Mouse (Mus musculus): Measurements from ENCODE around the gene Gtf2a1l. TPM values are rescaled to one million over a fixed set of nuclear protein-coding genes. Genes with fewer than 3 reads are reported as not detected.
A peak's percentile ranks its signal among the peaks of the same experiment; 100 is the strongest.

The Gtf2a1l gene
- total RNA-seq, 2 experiments from 2014 or later: not detected

DNA sequence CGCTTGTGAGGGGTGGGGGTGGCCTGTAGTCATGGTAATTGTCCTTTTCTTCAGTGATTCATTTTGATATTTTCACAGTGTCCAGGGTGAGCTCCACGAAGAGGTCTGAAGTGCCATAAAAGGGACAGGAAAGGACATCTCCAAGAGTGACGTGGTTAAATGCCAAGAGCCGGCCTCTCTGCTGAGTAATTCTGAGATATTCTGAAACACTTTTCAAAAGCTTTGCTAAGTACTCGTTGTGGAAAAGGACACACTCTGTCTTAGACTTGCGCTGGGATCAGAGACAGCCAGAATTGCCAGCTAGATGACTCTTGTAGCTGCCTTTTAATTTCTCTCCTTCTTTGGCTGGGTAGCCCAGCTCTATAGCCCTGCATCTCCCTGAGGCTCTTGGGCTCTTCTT, 9.9 kb upstream of the Gtf2a1l start:
- DNase-seq: no peak

- no peak for DNase-seq
Observed at GRCm38 (mm10) chr17:88666076-88666475, 2.4 kb upstream of the Gtf2a1l start.

GRCm38 (mm10) chr17:88669921-88670320, 1.5 kb downstream of the Gtf2a1l start:
- DNase-seq: no peak

DNA sequence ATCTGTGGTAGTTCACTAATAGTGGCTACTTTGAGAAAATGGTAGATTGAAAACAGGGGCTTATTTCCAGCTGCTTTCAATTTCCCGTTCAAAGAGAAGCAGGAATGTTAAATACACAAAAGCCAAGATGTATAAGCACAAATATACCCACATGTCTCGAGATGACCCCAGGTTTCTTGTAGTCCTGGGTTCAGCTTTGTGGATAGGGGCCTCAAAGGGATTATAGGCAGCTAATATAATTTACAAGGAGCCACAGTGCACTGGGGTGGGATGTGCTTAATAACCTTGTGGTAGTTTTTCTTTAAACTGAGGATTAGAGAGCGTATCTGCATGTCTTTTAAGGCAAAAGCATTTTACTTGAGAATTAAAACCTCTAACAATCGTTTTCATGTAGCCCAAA, 2.3 kb downstream of the Gtf2a1l start:
- DNase-seq: no peak

DNA sequence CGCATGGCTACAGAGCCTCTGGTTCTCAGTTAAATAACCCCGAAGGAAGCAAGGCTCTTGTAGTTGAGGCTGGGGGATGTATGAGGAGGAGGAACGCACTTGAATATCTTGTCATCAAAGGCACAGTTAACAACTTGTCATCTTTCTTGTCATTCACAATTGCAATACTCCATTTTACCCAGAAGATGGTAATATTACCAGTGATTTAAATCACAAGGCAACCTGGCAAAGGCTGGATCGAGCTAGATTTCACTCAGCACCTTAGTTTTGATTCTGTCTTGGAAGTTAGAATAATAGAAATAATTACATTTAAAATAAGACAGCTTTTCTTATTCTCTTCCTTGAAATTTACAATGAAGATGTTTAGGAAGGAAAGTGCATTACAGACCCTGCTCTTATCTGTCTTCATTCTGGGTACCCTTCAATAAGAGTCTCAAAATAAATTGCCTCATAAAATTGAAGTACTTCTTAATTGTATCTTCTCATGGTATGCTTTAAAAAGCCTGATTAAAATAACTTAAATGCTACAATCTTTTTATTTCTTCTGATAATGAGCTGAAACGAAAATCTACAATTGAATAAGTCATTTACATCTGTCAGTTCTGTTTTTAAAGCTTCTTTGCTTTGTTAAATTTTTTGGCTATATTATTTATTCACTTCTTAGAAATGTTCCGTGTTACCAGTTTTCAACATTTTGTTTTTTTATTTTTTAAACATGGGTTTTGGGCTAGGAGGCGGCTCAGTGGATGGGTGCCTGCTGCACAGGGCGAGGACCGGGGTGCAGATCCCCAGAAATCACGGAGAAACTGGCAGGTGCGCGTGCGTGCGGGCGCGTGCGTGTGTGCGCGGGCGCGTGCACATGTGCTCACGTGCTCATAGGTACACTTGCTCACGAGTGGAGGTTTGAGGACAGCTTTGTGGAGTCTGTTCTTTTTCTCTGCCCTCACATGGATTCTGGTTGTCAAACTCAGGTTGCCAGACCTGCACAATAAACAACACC, 7.2 kb downstream of the Gtf2a1l start:
- DNase-seq: no peak

GRCm38 (mm10) chr17:88688226-88688625, 19.8 kb downstream of the Gtf2a1l start:
- DNase-seq: no peak

DNA sequence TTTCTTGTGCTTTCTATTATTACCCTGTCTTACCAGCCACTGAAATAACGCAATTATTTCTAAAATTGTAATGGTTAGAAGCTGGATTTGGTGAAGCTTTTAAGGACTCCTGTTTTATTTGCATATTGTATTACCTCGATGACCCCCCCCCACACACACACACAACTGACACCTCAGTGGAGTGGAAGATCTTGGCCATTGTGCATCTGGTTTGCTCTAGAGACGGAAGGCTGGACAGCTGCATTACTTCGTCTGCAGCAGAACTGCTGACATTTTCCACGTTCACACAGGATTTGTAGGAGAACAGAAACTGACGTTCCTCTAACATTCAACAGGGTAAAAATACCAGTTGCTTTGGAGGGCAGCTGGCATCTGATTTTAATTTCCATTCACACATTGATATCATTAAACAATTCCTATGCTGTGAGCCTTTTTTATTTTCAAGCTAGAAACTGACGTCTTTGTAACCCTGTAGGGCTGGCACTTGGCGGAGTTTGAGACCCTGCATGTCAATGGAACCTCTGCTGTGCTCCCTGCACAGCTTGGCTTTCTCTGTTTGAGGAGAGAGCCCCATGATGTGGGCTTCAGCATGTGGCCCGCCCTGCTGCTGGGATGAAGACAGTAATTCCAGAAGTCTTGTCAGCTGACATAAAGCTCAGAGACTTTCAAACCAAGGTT, 28.3 kb downstream of the Gtf2a1l start:
- no peak for DNase-seq

DNA sequence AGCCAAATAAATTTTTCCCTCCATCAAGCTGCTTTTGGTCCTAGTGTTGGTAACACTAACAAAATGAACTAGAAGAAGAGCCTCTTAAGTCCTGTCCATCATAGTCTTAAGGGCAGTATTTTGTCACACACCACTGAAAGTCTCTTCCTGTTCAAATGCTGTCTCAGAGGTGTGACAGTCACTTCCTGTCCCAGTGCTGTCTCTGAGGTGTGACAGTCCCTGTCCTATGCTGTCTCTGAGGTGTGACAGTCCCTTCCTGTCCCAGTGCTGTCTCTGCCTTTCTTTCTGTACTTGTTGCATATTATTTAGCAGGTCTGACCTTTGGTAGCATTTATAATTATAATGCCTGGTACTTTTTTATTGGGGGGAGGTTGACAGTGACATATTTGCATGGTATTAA, 32.4 kb downstream of the Gtf2a1l start:
- DNase-seq: no peak

GRCm38 (mm10) chr17:88702345-88702744, 33.9 kb downstream of the Gtf2a1l start:
- DNase-seq: no peak

DNA sequence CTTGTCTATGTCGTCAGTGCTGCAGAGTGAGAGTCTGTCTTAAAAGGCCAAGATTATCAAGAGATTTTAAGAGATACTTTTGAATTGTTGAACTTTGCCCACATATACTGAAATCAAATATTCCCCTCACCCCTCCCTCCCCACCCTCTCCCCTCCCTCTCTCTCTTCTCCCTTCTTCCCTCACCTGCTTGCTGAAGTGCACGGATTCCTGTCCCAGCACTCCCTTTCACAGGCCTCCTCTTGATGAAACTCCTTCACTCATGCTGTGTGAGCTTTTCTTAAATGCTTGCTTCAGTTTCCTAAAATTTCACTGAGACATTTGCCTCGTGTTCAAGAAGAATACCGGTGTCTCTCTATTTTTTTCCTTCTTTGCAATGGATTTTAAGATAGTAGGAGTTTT, 34.7 kb downstream of the Gtf2a1l start:
- no peak for DNase-seq

DNA sequence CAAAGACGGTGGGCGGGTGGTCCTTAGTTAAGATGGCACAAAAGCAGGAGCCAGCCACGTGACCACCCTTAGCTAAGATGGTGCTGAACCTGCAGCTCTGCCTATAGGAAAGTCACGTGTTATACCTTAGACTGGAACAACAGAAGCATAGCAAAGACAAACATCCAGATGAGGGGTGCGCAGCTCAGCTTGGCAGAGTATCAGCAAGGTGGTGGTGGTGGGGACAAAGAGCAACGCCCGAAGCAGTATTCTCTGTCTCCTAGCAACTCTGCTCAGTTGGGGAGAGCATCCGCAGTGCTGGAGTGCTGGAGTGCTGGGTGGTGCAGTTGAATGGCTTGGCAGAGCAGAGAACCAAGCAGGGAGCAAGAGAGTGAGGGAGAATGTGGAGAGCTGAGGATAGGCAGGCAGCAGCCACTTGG, 37.8 kb downstream of the Gtf2a1l start:
- DNase-seq: no peak

- DNase-seq: no peak
Observed at GRCm38 (mm10) chr17:88749646-88750045, 81.2 kb downstream of the Gtf2a1l start.

DNA sequence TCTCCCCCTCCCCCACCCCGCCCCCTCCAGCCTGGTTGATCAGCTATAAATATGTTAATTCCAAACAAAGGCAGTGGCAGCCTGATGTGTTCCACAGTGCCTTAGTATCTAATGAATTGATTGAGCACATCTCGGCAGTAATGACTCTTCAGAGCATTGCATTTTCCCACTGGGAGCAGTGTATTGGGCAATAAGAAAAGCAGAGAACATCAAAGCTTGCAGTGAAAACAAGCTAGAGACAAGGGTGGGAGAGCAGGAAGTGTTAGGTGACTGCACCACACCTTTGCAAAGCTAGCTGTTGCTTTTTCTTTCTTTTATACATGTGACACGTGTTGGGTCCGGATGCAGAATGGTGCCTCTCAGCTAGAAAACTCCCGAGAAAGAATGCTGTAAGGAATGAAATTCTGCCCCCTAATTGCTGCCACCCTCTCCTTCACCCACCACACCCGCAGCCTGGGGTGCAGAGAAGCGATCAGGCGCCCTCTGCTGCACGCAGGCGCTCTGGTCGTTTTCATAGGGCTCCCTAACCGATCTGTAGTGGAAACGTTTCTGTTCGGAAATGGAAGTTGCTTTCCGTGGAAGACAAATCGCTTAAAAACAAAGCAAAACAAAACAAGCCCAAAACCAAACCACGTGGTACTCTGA, 84.5 kb downstream of the Gtf2a1l start:
- peak; percentile 39 to 47 for DNase-seq

GRCm38 (mm10) chr17:88753472-88753857, 85.0 kb downstream of the Gtf2a1l start:
- DNase-seq: no peak

GRCm38 (mm10) chr17:88755776-88756175, 87.3 kb downstream of the Gtf2a1l start:
- no peak for DNase-seq

DNA sequence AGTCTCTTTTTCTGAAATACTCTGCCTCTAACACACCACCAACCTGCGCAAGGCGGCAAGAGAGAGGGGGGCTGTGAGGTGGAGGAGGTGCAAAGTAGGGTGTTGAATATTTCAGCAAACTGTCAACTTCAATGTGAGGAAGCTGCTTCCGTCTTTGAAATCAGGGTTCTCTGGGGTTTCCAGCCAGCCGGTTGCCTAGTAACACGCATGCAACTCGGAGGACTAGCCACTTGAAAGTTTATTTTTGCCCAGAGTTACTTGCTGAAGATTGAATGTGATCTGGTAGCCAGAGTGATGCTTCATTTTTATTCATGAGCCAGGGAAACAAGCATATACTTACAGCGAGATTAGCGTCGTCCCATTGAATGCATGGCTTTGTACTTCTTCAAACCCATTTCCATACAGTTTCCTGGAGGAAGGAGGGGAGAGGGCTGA, 89.6 kb downstream of the Gtf2a1l start:
- peak; percentile 27 to 30 for DNase-seq

- DNase-seq: no peak
Observed at GRCm38 (mm10) chr17:88763396-88764135, 95.1 kb downstream of the Gtf2a1l start.

DNA sequence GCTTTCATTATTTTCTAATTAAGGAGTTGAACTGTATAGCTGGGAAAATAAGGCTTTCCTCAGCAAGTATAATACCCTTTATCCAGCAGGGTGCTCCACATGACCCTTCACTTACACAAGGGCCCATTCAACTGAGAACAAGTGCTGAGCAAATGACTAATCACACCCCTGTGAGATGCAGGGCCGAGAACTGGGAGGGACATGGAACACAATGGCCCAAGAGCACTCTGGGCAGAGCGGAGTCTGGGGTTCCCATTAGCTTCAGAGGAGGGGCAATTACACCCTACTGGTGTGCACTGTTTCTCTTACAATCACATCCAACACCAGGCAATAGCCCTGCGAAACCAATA, 95.7 kb downstream of the Gtf2a1l start:
- DNase-seq: no peak

All from layer of hippocampus, postnatal 36 days (tissue).